Mouse (Mus musculus) layer of hippocampus, postnatal 10 days (tissue): Measurements from ENCODE around the gene Dpm2. TPM values are rescaled to one million over a fixed set of nuclear protein-coding genes. Genes with fewer than 3 reads are reported as not detected.

Experiments
- DNase-seq, 2 experiments: peaks; one replicate each; pipeline ENCODE4 v3.0.0; 2021; ENCODE audit warnings: low spot score in 2 of 2
- total RNA-seq, 2 experiments: library from RNA; stranded (reverse); gene quantifications; 2 replicates each; pipeline ENCODE4 v1.2.3; 2021

Gene Dpm2
- total RNA-seq, 2 experiments from 2014 or later: 69.6 to 88.4 TPM

GRCm38 (mm10) chr2:32581450-32582095 lies 10.9 kb downstream of the Dpm2 start:
- peak; percentile 69 to 75 for DNase-seq

GRCm38 (mm10) chr2:32582830-32583799 lies 12.5 kb downstream of the Dpm2 start:
- DNase-seq: peak; percentile 85 to 86

- DNase-seq: no peak
Observed at GRCm38 (mm10) chr2:32585149-32585714, 14.6 kb downstream of the Dpm2 start.

GRCm38 (mm10) chr2:32586871-32587351 lies 16.3 kb downstream of the Dpm2 start, which contains the start of gene St6galnac4:
TSS of gene St6galnac4 (plus strand) at chr2:32587095.
- DNase-seq: peak; percentile 88 to 93

GRCm38 (mm10) chr2:32587731-32588321 lies 17.2 kb downstream of the Dpm2 start:
- no peak for DNase-seq

GRCm38 (mm10) chr2:32589213-32589795 lies 18.6 kb downstream of the Dpm2 start:
- DNase-seq: peak in 1 of 2 experiments; percentile 45

- no peak for DNase-seq
Observed at GRCm38 (mm10) chr2:32590224-32590623, 19.6 kb downstream of the Dpm2 start.

GRCm38 (mm10) chr2:32591249-32591648 lies 20.6 kb downstream of the Dpm2 start:
- DNase-seq: no peak

GRCm38 (mm10) chr2:32596725-32597124 lies 26.1 kb downstream of the Dpm2 start:
- no peak for DNase-seq

GRCm38 (mm10) chr2:32597248-32597647 lies 26.6 kb downstream of the Dpm2 start:
- no peak for DNase-seq

- no peak for DNase-seq
Observed at GRCm38 (mm10) chr2:32597699-32598098, 27.0 kb downstream of the Dpm2 start.

- DNase-seq: no peak
Observed at GRCm38 (mm10) chr2:32598506-32598905, 27.8 kb downstream of the Dpm2 start.

- DNase-seq: no peak
Observed at GRCm38 (mm10) chr2:32599409-32599808, 28.8 kb downstream of the Dpm2 start, which contains the start of gene St6galnac6. TSS of gene St6galnac6 (plus strand) at chr2:32599709.

GRCm38 (mm10) chr2:32601417-32602065 lies 30.9 kb downstream of the Dpm2 start:
- DNase-seq: no peak

GRCm38 (mm10) chr2:32602600-32603054 lies 32.0 kb downstream of the Dpm2 start:
- peak; percentile 94 for DNase-seq

- DNase-seq: no peak
Observed at GRCm38 (mm10) chr2:32604631-32605030, 34.0 kb downstream of the Dpm2 start.

- DNase-seq: peak; percentile 77 to 86
Observed at GRCm38 (mm10) chr2:32606161-32607142, 35.8 kb downstream of the Dpm2 start.

GRCm38 (mm10) chr2:32607262-32607947 lies 36.7 kb downstream of the Dpm2 start:
- DNase-seq: peak in 1 of 2 experiments; percentile 41
